Mouse (Mus musculus): Measurements from ENCODE around the gene Grb10. TPM values are rescaled to one million over a fixed set of nuclear protein-coding genes. Genes with fewer than 3 reads are reported as not detected.
A peak's percentile ranks its signal among the peaks of the same experiment; 100 is the strongest.

Gene Grb10
- polyA plus RNA-seq, 1 experiment: 784 TPM

GRCm38 (mm10) chr11:11886403-11886998 lies 152.0 kb downstream of the Grb10 start:
- TF ChIP-seq CTCF (IDR thresholded peaks at IDR 0.05; ENCODE audit: borderline replicate concordance, insufficient read depth, low read length) (no peak), POLR2A (IDR thresholded peaks at IDR 0.05; ENCODE audit: low read depth, low read length) (no peak)
- no peak overlapping the region for H3K4me3 ChIP-seq (ENCODE audit: insufficient read depth, low read length)
- H3K27ac ChIP-seq (ENCODE audit: insufficient read depth, low read length): no peak overlapping the region
- H3K4me1 ChIP-seq (ENCODE audit: control insufficient read depth, insufficient read depth, low read length): no peaks in the 10 kb centered on the region

DNA sequence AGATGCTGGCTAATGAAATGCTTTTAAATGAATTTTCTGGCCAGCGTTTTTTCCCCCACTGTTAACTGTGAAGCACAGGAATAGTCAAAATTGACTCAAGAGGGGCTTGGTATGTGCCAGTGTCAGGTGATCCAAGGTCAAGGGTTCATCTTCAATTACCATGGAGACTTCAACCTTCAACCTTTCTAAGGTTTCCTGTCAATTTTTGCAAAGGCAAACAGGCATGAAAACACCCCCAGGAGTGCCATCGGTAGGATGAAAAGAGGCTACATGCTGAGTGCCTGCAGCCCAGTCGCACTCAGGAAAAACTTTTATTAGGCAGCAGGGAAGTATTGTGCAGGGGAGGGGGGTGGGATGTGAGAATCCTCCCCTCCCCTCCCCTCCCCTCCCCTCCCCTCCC lies 152.6 kb downstream of the Grb10 start:
- Histone ChIP-seq H3K4me3 (ENCODE audit: insufficient read depth, low read length) (no peak overlapping the region), H3K4me1 (ENCODE audit: control insufficient read depth, insufficient read depth, low read length) (0 out of 2 replicates have a peak, but pooled peaks cover under 1% of the 10 kb centered on the region), H3K27ac (ENCODE audit: insufficient read depth, low read length) (no peak overlapping the region)
- TF ChIP-seq CTCF (IDR thresholded peaks at IDR 0.05; ENCODE audit: borderline replicate concordance, insufficient read depth, low read length) (no peak), POLR2A (IDR thresholded peaks at IDR 0.05; ENCODE audit: low read depth, low read length) (no peak)

GRCm38 (mm10) chr11:11885246-11885643 lies 153.2 kb downstream of the Grb10 start:
- TF ChIP-seq POLR2A (IDR thresholded peaks at IDR 0.05; ENCODE audit: low read depth, low read length) (no peak), CTCF (IDR thresholded peaks at IDR 0.05; ENCODE audit: borderline replicate concordance, insufficient read depth, low read length) (no peak)
- no peak overlapping the region for H3K27ac ChIP-seq (ENCODE audit: insufficient read depth, low read length)
- peaks cover 3% of the 10 kb centered on the region; the same call in 1 of the 2 replicates for H3K4me1 ChIP-seq (ENCODE audit: control insufficient read depth, insufficient read depth, low read length)
- H3K4me3 ChIP-seq (ENCODE audit: insufficient read depth, low read length): no peak overlapping the region

GRCm38 (mm10) chr11:11884533-11885245 lies 153.8 kb downstream of the Grb10 start:
- H3K4me3 ChIP-seq (ENCODE audit: insufficient read depth, low read length): no peak overlapping the region
- H3K27ac ChIP-seq (ENCODE audit: insufficient read depth, low read length): no peak overlapping the region
- TF ChIP-seq POLR2A (IDR thresholded peaks at IDR 0.05; ENCODE audit: low read depth, low read length): no peak
- TF ChIP-seq CTCF (IDR thresholded peaks at IDR 0.05; ENCODE audit: borderline replicate concordance, insufficient read depth, low read length): no peak
- H3K4me1 ChIP-seq (ENCODE audit: control insufficient read depth, insufficient read depth, low read length): peaks cover 9% of the 10 kb centered on the region

GRCm38 (mm10) chr11:11881783-11882155 lies 156.7 kb downstream of the Grb10 start:
- H3K4me1 ChIP-seq (ENCODE audit: control insufficient read depth, insufficient read depth, low read length): peaks cover 22% of the 10 kb centered on the region
- TF ChIP-seq CTCF (IDR thresholded peaks at IDR 0.05; ENCODE audit: borderline replicate concordance, insufficient read depth, low read length) (no peak), POLR2A (IDR thresholded peaks at IDR 0.05; ENCODE audit: low read depth, low read length) (no peak)
- H3K4me3 ChIP-seq (ENCODE audit: insufficient read depth, low read length): no peak overlapping the region
- H3K27ac ChIP-seq (ENCODE audit: insufficient read depth, low read length): peak overlapping the region; percentile 93

DNA sequence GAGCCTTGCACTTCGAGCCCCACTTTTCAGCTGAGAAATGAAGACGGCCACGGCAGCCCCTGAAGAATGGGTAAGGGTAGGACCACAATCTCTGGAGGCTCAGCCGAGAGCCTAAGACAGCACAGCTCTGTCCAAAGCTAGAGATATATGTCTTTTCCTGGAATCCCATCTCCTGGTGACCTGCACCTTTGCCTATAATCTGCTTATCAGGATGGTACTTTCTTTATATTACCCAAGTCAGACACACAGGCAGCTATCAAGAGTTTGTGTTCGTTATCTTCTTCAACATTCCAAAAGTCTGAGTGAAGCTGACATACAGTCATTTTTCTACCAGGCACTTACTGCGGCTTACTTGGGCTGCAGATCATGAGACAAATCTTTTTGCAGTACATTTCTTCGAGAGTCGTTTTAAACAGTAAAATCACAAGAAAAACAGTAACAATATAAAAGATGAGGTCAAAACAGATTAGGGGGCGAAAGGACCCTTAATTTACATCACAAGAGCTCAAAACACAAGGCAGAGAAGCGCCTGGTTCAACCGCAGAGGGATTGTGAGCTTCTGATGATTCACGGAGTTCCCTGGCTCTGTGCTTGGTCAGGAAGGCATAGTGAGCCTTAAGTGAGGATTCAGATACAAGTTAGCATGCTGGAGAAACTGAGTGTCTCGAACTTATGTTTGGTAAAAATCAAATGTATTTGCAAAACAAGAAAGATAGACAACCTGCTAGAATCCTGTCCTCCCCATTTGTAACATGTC lies 157.3 kb downstream of the Grb10 start:
- Histone ChIP-seq H3K27ac (ENCODE audit: insufficient read depth, low read length) (peak overlapping the region; percentile 93), H3K4me3 (ENCODE audit: insufficient read depth, low read length) (no peak overlapping the region), H3K4me1 (ENCODE audit: control insufficient read depth, insufficient read depth, low read length) (peaks cover 22% of the 10 kb centered on the region)
- TF ChIP-seq POLR2A (IDR thresholded peaks at IDR 0.05; ENCODE audit: low read depth, low read length) (no peak), CTCF (IDR thresholded peaks at IDR 0.05; ENCODE audit: borderline replicate concordance, insufficient read depth, low read length) (no peak)

Other genes starting within 250 kb of the Grb10 start
- 17.5 and 24.4 TPM in 2 replicates for gene Fignl1, start 229.7 kb downstream of the Grb10 start, polyA plus RNA-seq (2011; ENCODE audit: insufficient read length, low read depth, missing spikeins)
- 1.6 TPM in 2 replicates for gene Ddc, start 140.5 kb downstream of the Grb10 start, polyA plus RNA-seq (2011; ENCODE audit: insufficient read length, low read depth, missing spikeins)